Mouse (Mus musculus) bone marrow, adult 2 months (tissue): Measurements from ENCODE around the gene Cetn3.

Experiments used
- CTCF ChIP-seq: fragments of 200-500 bp; IDR thresholded peaks from 2 replicates; pipeline ENCODE4 v1.5.1; 2011; ENCODE audit warnings: low read length, control low read depth; ENCODE audit not compliant: control insufficient read depth, insufficient read depth
- POLR2A ChIP-seq: fragments of 200-500 bp; IDR thresholded peaks from 2 replicates; pipeline ENCODE4 v1.6.1; 2011; ENCODE audit warnings: low read depth, mild to moderate bottlenecking, control low read depth, low read length, borderline replicate concordance; ENCODE audit not compliant: control insufficient read depth

- TF ChIP-seq CTCF, result no peak
- no peak for TF ChIP-seq POLR2A
Measured at GRCm38 (mm10) chr13:81791861-81792260, 9.0 kb downstream of the Cetn3 start.
